Mouse (Mus musculus) lung, embryonic 16.5 days (tissue): ENCODE data around the gene Igtp. TPM values are rescaled to one million over a fixed set of nuclear protein-coding genes. Genes with fewer than 3 reads are reported as not detected.
A peak's percentile ranks its signal among the peaks of the same experiment; 100 is the strongest.
"Not testable (repeated sequence)": the region's sequence is repeated elsewhere in the genome, so short reads cannot be mapped to it uniquely, and the experiment has no call there.

Experiments
- ATAC-seq: fragments of 200-750 bp; cut with Nextera tagmentation; 2 replicates; pipeline ENCODE4 v1.8.0; 2017; ENCODE audit warnings: low read depth, mild to moderate bottlenecking, moderate library complexity
- H3K27ac ChIP-seq: fragments of 300-500 bp; sonication (generic); 2 replicates; pipeline ENCODE4 v1.5.1; 2014; ENCODE audit warnings: mild to moderate bottlenecking, control low read depth, low read length
- H3K27me3 ChIP-seq: fragments of 300-500 bp; sonication (generic); 2 replicates; pipeline ENCODE4 v1.6.1; 2014; ENCODE audit warnings: low read depth, low read length, mixed read lengths; ENCODE audit not compliant: control insufficient read depth, insufficient read depth
- H3K36me3 ChIP-seq: fragments of 300-500 bp; sonication (generic); 2 replicates; pipeline ENCODE4 v1.6.1; 2014; ENCODE audit warnings: low read length; ENCODE audit not compliant: control insufficient read depth, insufficient read depth
- H3K4me1 ChIP-seq: fragments of 300-500 bp; sonication (generic); replicated peaks from 2 replicates; pipeline ENCODE4 v1.6.1; 2014; ENCODE audit warnings: low read length, mixed read lengths; ENCODE audit not compliant: control insufficient read depth, insufficient read depth
- H3K4me2 ChIP-seq: fragments of 300-500 bp; sonication (generic); 2 replicates; pipeline ENCODE4 v1.6.1; 2014; ENCODE audit warnings: low read depth, low read length, control low read depth
- H3K4me3 ChIP-seq: fragments of 300-500 bp; sonication (generic); 2 replicates; pipeline ENCODE4 v1.5.1; 2014; ENCODE audit warnings: mild to moderate bottlenecking, low read length, control low read depth
- H3K9ac ChIP-seq: fragments of 300-500 bp; sonication (generic); 2 replicates; pipeline ENCODE4 v1.6.1; 2014; ENCODE audit warnings: low read length, control low read depth
- H3K9me3 ChIP-seq: fragments of 300-500 bp; sonication (generic); 2 replicates; pipeline ENCODE4 v1.6.1; 2016; ENCODE audit warnings: low read length; ENCODE audit not compliant: control insufficient read depth
- WGBS: fragments of 180-500 bp; shearing (Covaris S2); extraction: QIAGEN DNeasy Blood & Tissue Kit; methylation state at CpG from one replicate; pipeline ENCODE4 v1.1.7; 2014; 5-methylcytosine and 5-hydroxymethylcytosine counted together
- polyA plus RNA-seq: library from polyadenylated mRNA; unstranded; fragments of >200 nt; fragmentation: Nextera tagmentation; extraction: Ambion mirVana; gene quantifications from 2 replicates; pipeline ENCODE4 v1.2.1, GENCODE M21; 2015

The Igtp gene
- polyA plus RNA-seq, 1 experiment from 2014 or later = 4.7 TPM

DNA sequence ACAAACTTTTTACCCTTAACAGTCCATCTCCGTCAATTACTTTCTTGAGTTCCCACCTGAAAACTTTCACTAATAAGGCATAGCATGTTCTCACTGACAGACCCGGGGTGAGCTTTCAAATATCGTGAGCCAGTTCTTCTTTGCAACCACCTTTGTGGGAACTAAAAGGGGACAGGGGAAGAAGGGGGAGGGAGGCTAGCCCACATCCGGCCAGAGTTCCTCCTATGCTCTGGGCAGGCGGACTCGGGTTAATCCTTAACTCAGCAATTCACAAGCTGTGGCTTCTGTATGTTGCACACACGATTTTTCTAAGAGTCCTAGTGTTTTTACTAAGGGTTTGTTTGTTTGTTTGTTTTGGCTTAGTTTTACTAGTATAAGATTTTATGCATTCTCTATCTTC, 25.0 kb downstream of the Igtp start:
- H3K9ac ChIP-seq = no peak overlapping the region
- H3K27me3 ChIP-seq = no peaks in the 10 kb centered on the region
- no peaks in the 10 kb centered on the region for H3K36me3 ChIP-seq
- H3K4me3 ChIP-seq = no peak overlapping the region
- H3K27ac ChIP-seq = no peak overlapping the region
- no peak for ATAC-seq
- H3K4me2 ChIP-seq = no peak overlapping the region
- WGBS = 28% methylated on average over 7 of the region's 7 CpGs
- peaks cover 8% of the 10 kb centered on the region; the same call in 1 of the 2 replicates for H3K4me1 ChIP-seq
- no peaks in the 10 kb centered on the region for H3K9me3 ChIP-seq

DNA sequence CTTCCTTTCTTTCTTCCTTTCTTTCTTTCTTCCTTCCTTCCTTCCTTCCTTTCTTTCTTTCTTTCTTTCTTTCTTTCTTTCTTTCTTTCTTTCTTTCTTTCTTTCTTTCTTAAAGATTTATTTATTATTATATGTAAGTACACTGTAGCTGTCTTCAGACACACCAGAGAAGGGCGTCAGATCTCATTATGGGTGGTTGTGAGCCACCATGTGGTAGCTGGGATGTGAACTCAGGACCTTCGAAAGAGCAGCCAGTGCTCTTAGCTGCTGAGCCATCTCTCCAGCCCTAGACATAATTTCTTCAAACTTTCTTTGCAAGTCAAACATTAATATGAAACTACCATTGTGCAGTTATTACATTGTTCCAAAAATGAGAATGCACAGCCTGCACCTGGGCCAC, 25.5 kb downstream of the Igtp start:
- H3K9ac ChIP-seq, H3K36me3 ChIP-seq, H3K4me1 ChIP-seq, H3K9me3 ChIP-seq, ATAC-seq, H3K27ac ChIP-seq, H3K4me3 ChIP-seq, H3K27me3 ChIP-seq, H3K4me2 ChIP-seq: not testable (repeated sequence)
- WGBS = 55% methylated on average over 2 of the region's 2 CpGs

DNA sequence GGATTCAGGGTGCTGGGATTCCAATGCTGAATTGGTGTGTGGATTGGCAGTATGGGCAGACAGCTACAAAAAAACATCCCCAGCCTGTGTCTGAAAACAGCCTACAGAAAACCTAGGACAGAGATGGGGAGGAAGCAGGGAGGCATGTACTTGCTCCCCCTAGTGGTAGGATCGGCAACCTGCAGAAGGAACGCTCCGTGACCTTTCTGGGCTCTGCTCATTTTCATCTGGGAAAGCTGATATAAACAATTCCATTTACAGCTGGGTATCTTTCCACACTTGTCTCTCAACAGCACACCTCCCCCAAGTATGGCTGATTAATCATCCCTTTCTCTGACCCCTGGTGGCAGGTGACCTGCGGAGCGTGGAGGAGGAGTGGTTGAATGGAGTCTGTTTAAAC, 26.3 kb downstream of the Igtp start:
- WGBS = 8% methylated on average over 5 of the region's 5 CpGs
- no peak overlapping the region for H3K27ac ChIP-seq
- no peak overlapping the region for H3K9ac ChIP-seq
- no peak overlapping the region for H3K4me3 ChIP-seq
- peaks cover 8% of the 10 kb centered on the region; the same call in 1 of the 2 replicates for H3K4me1 ChIP-seq
- no peaks in the 10 kb centered on the region for H3K36me3 ChIP-seq
- ATAC-seq = peak; percentile 73
- H3K9me3 ChIP-seq = no peaks in the 10 kb centered on the region
- H3K27me3 ChIP-seq = no peaks in the 10 kb centered on the region
- peak overlapping the region; percentile 29; the same call in 1 of the 2 replicates for H3K4me2 ChIP-seq

DNA sequence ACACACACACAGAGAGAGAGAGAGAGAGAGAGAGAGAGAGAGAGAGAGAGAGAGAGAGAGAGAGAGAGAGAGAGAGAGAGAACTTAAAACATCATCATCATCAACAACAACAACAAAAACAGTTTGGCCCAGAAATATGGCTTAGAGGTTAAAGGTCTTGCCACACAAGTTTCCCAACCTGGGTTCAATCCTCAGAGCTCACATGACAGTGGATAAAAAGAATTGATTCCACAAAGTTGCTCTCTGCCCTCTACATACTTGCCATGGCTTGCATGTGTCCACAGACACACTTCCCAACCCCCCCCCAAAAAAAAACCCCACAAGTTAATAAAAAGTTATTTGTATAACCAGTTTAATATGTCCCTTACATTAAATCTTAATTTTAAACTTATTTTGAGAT, 27.1 kb downstream of the Igtp start:
- H3K36me3 ChIP-seq = no peaks in the 10 kb centered on the region
- no peak overlapping the region for H3K27ac ChIP-seq
- no peak for ATAC-seq
- no peaks in the 10 kb centered on the region for H3K27me3 ChIP-seq
- no peaks in the 10 kb centered on the region for H3K9me3 ChIP-seq
- no peak overlapping the region for H3K4me3 ChIP-seq
- H3K4me2 ChIP-seq = no peak overlapping the region
- H3K9ac ChIP-seq = no peak overlapping the region
- peaks cover 8% of the 10 kb centered on the region; the same call in 1 of the 2 replicates for H3K4me1 ChIP-seq

DNA sequence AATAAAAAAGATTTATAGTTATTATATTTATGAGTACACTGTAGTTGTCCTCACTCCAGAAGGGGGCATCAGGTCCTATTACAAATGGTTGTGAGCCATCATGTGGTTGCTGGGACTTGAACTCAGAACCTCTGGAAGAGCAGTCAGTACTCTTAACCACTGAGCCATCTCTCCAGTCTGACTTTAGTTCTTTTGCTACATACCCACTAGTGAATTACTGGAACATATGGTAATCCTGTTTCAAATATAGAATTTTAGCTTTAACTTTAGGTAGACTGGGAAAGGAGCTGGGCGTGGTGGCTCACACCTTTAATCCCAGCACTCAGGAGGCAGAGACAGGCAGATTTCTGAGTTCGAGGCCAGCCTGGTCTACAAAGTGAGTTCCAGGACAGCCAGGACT, 28.7 kb downstream of the Igtp start:
- 83% methylated on average over 2 of the region's 2 CpGs for WGBS
- H3K9me3 ChIP-seq, H3K36me3 ChIP-seq, H3K4me3 ChIP-seq, H3K27ac ChIP-seq, H3K4me2 ChIP-seq, H3K4me1 ChIP-seq, ATAC-seq, H3K27me3 ChIP-seq, H3K9ac ChIP-seq: not testable (repeated sequence)

DNA sequence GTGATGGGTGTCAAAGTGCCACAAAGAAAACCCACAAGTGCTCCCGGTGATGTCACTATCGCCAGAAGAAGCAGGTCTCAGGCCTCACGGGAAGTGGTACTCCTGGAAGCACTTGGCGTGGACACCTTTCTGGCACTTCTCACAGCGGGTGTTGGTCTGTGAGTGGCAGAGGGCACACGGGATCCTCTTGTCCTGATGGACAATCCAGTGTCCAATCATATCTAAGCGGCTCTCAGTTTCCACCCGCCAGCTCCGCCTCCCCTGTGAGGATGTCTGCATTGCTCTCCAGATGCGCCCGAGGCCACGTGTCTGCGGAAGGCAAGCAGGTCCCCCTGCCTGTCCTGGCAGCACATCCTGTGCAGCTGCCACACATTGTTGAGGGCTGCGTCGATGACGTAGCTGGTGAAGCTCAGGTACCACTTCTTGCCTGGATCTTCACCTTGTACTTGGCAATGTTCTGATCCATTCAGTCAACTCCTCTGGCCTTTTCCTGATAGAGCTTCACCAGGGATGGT, 31.1 kb downstream of the Igtp start:
- Histone ChIP-seq H3K27ac (no peak overlapping the region), H3K4me2 (no peak overlapping the region), H3K4me1 (peaks cover 3% of the 10 kb centered on the region; the same call in 1 of the 2 replicates), H3K4me3 (no peak overlapping the region), H3K36me3 (no peaks in the 10 kb centered on the region), H3K9me3 (no peaks in the 10 kb centered on the region), H3K27me3 (no peaks in the 10 kb centered on the region), H3K9ac (no peak overlapping the region)
- ATAC-seq = no peak
- 49% methylated on average over 16 of the region's 16 CpGs for WGBS

DNA sequence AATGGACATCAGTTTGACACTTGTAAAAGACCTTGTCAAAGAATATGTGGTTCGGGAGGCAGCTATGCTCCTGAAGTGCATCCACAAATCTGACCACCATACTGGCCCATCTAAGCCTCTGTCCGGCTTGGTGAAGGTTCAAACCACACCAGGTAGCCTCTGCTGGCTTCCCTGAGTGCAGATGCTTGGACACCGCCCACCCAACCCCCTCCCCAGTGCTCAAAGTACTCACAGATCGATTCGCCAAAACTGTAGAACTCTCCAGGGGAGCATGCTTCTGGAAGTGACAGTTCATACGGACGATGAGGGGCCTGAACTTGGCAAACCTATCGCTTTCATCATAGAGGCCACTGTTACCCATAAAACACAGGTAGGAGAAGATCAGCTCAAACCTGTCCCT, 31.8 kb downstream of the Igtp start:
- Histone ChIP-seq H3K4me3 (no peak overlapping the region), H3K9ac (no peak overlapping the region), H3K4me1 (no peaks in the 10 kb centered on the region), H3K36me3 (no peaks in the 10 kb centered on the region), H3K4me2 (no peak overlapping the region), H3K27ac (no peak overlapping the region), H3K27me3 (no peaks in the 10 kb centered on the region), H3K9me3 (no peaks in the 10 kb centered on the region)
- WGBS = 78% methylated on average over 8 of the region's 8 CpGs
- ATAC-seq = no peak

DNA sequence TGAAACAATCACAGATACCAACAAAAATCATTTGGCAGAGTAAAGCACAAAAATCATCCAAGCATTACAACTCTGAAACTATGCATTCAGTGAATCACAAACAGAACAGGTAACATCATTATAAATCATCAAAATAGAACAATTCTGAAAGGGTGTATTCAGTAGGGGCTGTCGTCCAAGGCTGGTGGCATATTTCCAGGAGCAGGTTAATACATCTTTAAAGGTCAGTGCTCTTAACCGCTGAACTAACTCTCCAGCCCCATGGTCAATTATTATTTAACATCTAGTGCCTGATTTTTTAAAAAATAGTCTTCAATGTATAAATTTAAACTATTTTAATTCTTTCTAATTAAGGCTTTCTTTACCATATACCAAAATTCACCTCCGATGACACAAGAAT, 35.2 kb downstream of the Igtp start:
- not testable (repeated sequence) for H3K36me3 ChIP-seq, H3K4me3 ChIP-seq, H3K4me2 ChIP-seq, H3K27ac ChIP-seq, H3K27me3 ChIP-seq, H3K9me3 ChIP-seq, H3K4me1 ChIP-seq, H3K9ac ChIP-seq, ATAC-seq
- WGBS = 68% methylated on average over 3 of the region's 3 CpGs

DNA sequence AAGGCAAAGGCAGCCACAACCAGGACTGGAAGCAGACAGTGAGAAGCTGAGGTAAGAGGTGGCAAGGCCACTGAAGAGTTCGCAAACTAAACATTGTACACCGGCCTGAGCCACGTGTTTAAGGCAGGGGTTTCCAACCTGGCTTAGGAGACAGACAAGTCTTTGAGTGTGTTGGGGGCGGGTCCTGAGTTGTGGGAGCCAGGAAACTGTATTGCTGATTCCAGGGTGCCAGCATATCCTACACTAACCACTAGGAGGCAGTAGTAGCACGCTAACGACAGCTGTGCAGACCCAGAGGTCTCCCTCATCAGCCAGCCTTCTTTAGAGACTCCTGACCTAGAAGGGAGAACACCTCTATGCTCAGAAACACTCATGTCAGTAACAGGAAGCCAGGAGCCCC, 35.8 kb downstream of the Igtp start:
- 15% methylated on average over 6 of the region's 6 CpGs for WGBS
- Histone ChIP-seq H3K9me3 (no peaks in the 10 kb centered on the region), H3K36me3 (no peaks in the 10 kb centered on the region), H3K9ac (no peak overlapping the region), H3K27ac (no peak overlapping the region), H3K4me2 (no peak overlapping the region), H3K27me3 (no peaks in the 10 kb centered on the region), H3K4me1 (0 out of 2 replicates have a peak, but pooled peaks cover 3% of the 10 kb centered on the region), H3K4me3 (no peak overlapping the region)
- ATAC-seq = no peak
